In the genomic region with DNA sequence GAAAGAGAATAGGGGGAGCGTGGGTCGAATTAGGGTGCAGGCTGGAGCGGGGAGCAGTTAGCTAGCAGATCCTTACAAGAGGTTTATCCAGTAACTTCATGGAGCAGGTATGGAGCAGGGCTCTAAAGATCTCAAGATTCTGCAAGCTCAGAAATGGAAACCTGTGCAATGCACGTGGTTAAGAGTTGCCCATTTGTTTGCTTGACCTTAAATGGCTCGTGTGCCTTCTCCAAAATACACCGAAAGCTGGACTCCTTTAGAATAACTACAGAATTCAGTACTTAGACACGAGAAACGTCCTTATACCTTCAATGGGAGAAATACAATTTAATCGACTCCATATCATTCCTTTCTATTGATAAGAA, we compare ENCODE assay signal across 8 mouse cellular contexts. TPM values are rescaled to one million over a fixed set of nuclear protein-coding genes. Genes with fewer than 3 reads are reported as not detected.
A peak's percentile ranks its signal among the peaks of the same experiment; 100 is the strongest.
DNase-seq lines count a peak whose midpoint lies in the region; ATAC-seq and TF ChIP-seq lines count a peak whose summit lies in the region.

No protein-coding gene starts in this region.

- peak overlapping the region; percentile 75 for H3K4me3 ChIP-seq in heart, embryonic 12.5 days
- H3K4me3 ChIP-seq in E14TG2a.4 (replicated peaks; ENCODE audit: low read length) = peak overlapping the region; percentile 94
- peak overlapping the region; percentile 82 for H3K4me3 ChIP-seq in forebrain, postnatal 0 days (ENCODE audit: low read depth, low read length)
- H3K4me3 ChIP-seq in liver, postnatal 0 days (ENCODE audit: low read depth, low read length) = peak overlapping the region; percentile 73

- no peak for ATAC-seq in heart, embryonic 12.5 days (ENCODE audit: insufficient number of reproducible peaks, low FRiP score)
- peak; percentile 0; the same call in 1 of the 2 replicates for ATAC-seq in forebrain, postnatal 0 days
- no peak for ATAC-seq in liver, postnatal 0 days

- H3K4me2 ChIP-seq in heart, embryonic 12.5 days = peak overlapping the region; percentile 72
- H3K4me2 ChIP-seq in forebrain, postnatal 0 days (ENCODE audit: low read depth) = peak overlapping the region; percentile 87
- H3K4me2 ChIP-seq in liver, postnatal 0 days (ENCODE audit: low read depth, low read length) = peak overlapping the region; percentile 79

- DNase-seq in heart, postnatal 14 days = no peak
- DNase-seq in forebrain, postnatal 0 days = no peak
- no peak for DNase-seq in liver, postnatal 0 days
- DNase-seq in ovary, postnatal 10 days (ENCODE audit: low spot score) = no peak
- no peak for DNase-seq in urinary bladder, adult 2 months (ENCODE audit: low spot score)
- DNase-seq in frontal cortex, adult 2 months (ENCODE audit: extremely low spot score in 1 of 2, low spot score in 1 of 2) = no peak

- no peak for TF ChIP-seq CTCF in E14TG2a.4 (conservative IDR thresholded peaks at IDR 0.05; ENCODE audit: low read length)
- no peak for TF ChIP-seq CTCF in forebrain, postnatal 0 days (IDR thresholded peaks at IDR 0.05; ENCODE audit: low read depth)
- TF ChIP-seq CTCF in liver, postnatal 0 days (IDR thresholded peaks at IDR 0.05; ENCODE audit: low read depth) = no peak

- no peak for TF ChIP-seq EP300 in liver, postnatal 0 days (IDR thresholded peaks at IDR 0.05; ENCODE audit: low read depth)

- WGBS in heart, embryonic 12.5 days = 27% methylated on average over 9 of the region's 9 CpGs
- 11% methylated on average over 9 of the region's 9 CpGs for WGBS in forebrain, postnatal 0 days
- 24% methylated on average over 9 of the region's 9 CpGs for WGBS in liver, postnatal 0 days (ENCODE audit: insufficient replicate concordance)

- peak overlapping the region; percentile 100 for H3K27ac ChIP-seq in heart, embryonic 12.5 days (ENCODE audit: poor library complexity, severe bottlenecking)
- H3K27ac ChIP-seq in forebrain, postnatal 0 days (ENCODE audit: low read depth, low read length) = peak overlapping the region; percentile 100
- peak overlapping the region; percentile 99 for H3K27ac ChIP-seq in liver, postnatal 0 days (ENCODE audit: low read depth)

- peak overlapping the region; percentile 98 for H3K9ac ChIP-seq in heart, embryonic 12.5 days
- H3K9ac ChIP-seq in forebrain, postnatal 0 days = peak overlapping the region; percentile 100
- peak overlapping the region; percentile 53 for H3K9ac ChIP-seq in liver, postnatal 0 days (replicated peaks)

- peaks cover 18% of the 10 kb centered on the region for H3K4me1 ChIP-seq in heart, embryonic 12.5 days (replicated peaks)
- peaks cover 32% of the 10 kb centered on the region for H3K4me1 ChIP-seq in E14TG2a.4 (replicated peaks; ENCODE audit: low read depth, low read length)
- H3K4me1 ChIP-seq in forebrain, postnatal 0 days (ENCODE audit: insufficient read depth) = 0 out of 2 replicates have a peak, but pooled peaks cover 9% of the 10 kb centered on the region
- H3K4me1 ChIP-seq in liver, postnatal 0 days (ENCODE audit: insufficient read depth) = peaks cover 24% of the 10 kb centered on the region

- no peaks in the 10 kb centered on the region for H3K36me3 ChIP-seq in heart, embryonic 12.5 days
- no peaks in the 10 kb centered on the region for H3K36me3 ChIP-seq in E14TG2a.4 (ENCODE audit: insufficient read depth, low read length)
- H3K36me3 ChIP-seq in forebrain, postnatal 0 days (ENCODE audit: insufficient read depth) = no peaks in the 10 kb centered on the region
- H3K36me3 ChIP-seq in liver, postnatal 0 days (replicated peaks; ENCODE audit: insufficient read depth, low read length) = no peaks in the 10 kb centered on the region

- no peaks in the 10 kb centered on the region for H3K9me3 ChIP-seq in heart, embryonic 12.5 days (replicated peaks)
- H3K9me3 ChIP-seq in E14TG2a.4 (ENCODE audit: low read length) = no peaks in the 10 kb centered on the region
- no peaks in the 10 kb centered on the region for H3K9me3 ChIP-seq in forebrain, postnatal 0 days (ENCODE audit: low read length)
- H3K9me3 ChIP-seq in liver, postnatal 0 days (ENCODE audit: low read length) = no peaks in the 10 kb centered on the region

- no peaks in the 10 kb centered on the region for H3K27me3 ChIP-seq in heart, embryonic 12.5 days (replicated peaks)
- peaks cover 13% of the 10 kb centered on the region for H3K27me3 ChIP-seq in E14TG2a.4 (ENCODE audit: insufficient read depth, low read length)
- H3K27me3 ChIP-seq in forebrain, postnatal 0 days (ENCODE audit: insufficient read depth, low read length) = no peaks in the 10 kb centered on the region
- H3K27me3 ChIP-seq in liver, postnatal 0 days (ENCODE audit: insufficient read depth, low read length) = no peaks in the 10 kb centered on the region

- intact Hi-C loops in heart, postnatal 14 days (cut with DNase I) = loop anchor here (1.0 to 10.0 kb wide), 4 partner anchors 72 to 455 kb away; no protein-coding TSS in a partner anchor

RNA-seq across cellular contexts. Expression of a gene that starts 0.4 kb away (rescaled TPM):
- polyA plus RNA-seq in heart, embryonic 12.5 days (2016; fragmentation: Nextera tagmentation; extraction: Ambion mirVana) = 13.5 and 15.0 TPM in 2 replicates
- 10 to 100 TPM; 22.1 to 22.6 TPM for total RNA-seq in heart, postnatal 14 days (2021)
- total RNA-seq in forebrain, postnatal 0 days (2014; rRNA removed) = 51.4 and 61.5 TPM in 2 replicates
- polyA plus RNA-seq in forebrain, postnatal 0 days (2015; fragmentation: Nextera tagmentation; extraction: Ambion mirVana) = 98.1 and 154 TPM in 2 replicates
- 4.8 and 5.4 TPM in 2 replicates for polyA plus RNA-seq in liver, postnatal 0 days (2015; fragmentation: Nextera tagmentation; extraction: Ambion mirVana)
- polyA plus RNA-seq in urinary bladder, adult 2 months (2012; rRNA removed) = 16.0 and 21.5 TPM in 2 replicates
- 18.2 and 19.2 TPM in 2 replicates for polyA plus RNA-seq in frontal cortex, adult 2 months (2012; rRNA removed)
